Mouse (Mus musculus) liver, embryonic 14.5 days (tissue): ENCODE measurements around the gene Cps1.

Experiments used
- CTCF ChIP-seq: IDR thresholded peaks from 2 replicates; pipeline ENCODE4 v1.5.1; 2016; ENCODE audit warnings: antibody characterized with exemption, low read depth, control low read depth
- EP300 ChIP-seq: IDR thresholded peaks from 2 replicates; pipeline ENCODE4 v1.6.1; 2016; ENCODE audit warnings: antibody characterized with exemption, low read depth

DNA sequence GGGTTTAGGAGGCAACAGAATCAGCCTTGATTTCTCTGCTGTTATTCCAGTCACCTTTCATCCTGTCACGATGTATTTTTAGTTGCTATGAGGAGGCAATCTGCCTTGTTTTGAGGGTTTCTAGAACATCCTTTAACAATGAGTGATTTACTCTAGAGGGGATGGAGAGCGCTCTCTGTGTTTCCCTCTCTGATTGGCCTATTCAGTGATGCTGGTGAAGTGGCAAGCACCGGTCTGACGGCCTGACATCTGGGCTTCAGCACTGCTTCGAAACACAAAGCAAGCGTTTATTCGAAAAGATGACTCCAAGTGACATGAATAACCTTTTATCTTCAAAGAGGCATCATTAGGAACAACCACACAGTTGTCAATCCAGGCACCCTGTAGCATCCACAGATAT is 100.8 kb downstream of the Cps1 start:
- TF ChIP-seq CTCF (no peak), EP300 (no peak)
